Mouse (Mus musculus) small intestine, adult 2 months (tissue): ENCODE measurements around the gene BC049352.

Experiments
- CTCF ChIP-seq: fragments of 200-500 bp; IDR thresholded peaks from 2 replicates; pipeline ENCODE4 v1.5.1; 2012; ENCODE audit warnings: low read depth, mild to moderate bottlenecking, control low read depth, inconsistent platforms, low read length, moderate library complexity, mixed read lengths; ENCODE audit not compliant: insufficient replicate concordance, insufficient read length; ENCODE audit errors: extremely low read depth
- POLR2A ChIP-seq: fragments of 200-500 bp; IDR thresholded peaks from 2 replicates; pipeline ENCODE4 v1.6.1; 2012; ENCODE audit warnings: low read depth, mild to moderate bottlenecking, control low read depth, inconsistent platforms, low read length, moderate library complexity

GRCm38 (mm10) chr9:45167903-45168302 lies 13.9 kb upstream of the BC049352 start:
- TF ChIP-seq POLR2A: no peak
- no peak for TF ChIP-seq CTCF
